Comparison of ENCODE assay signal across 8 mouse cellular contexts in the genomic region with DNA sequence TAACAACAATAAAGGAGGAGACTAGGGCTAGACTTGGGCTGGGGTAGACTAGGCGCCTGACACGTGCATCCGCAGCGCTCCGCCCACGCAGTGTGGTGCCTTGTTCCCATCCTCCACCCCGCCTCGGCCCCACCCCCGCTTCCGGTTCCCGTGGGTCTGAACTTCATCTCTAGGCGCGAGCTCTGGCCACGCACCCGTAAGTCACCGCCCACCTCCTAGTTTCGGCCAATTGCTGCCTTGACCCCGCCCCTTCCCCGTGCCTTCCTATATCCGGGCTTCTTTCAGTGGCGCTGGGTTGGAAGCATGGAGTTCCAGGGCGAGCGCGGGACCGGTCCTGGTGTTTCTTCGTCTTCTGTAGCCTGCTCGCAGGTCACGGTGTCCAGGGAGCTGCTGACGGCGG. TPM values are rescaled to one million over a fixed set of nuclear protein-coding genes. Genes with fewer than 3 reads are reported as not detected.
A peak's percentile ranks its signal among the peaks of the same experiment; 100 is the strongest.
DNase-seq lines count a peak whose midpoint lies in the region; ATAC-seq lines count a peak whose summit lies in the region.

Gene D10Wsu102e (plus strand): TSS at position 266 of the 400 bp plus-strand sequence.

- H3K9me3 ChIP-seq in heart, embryonic 14.5 days (ENCODE audit: control insufficient read depth, low read length): no peaks in the 10 kb centered on the region
- no peaks in the 10 kb centered on the region for H3K9me3 ChIP-seq in liver, embryonic 13.5 days (replicated peaks)
- H3K9me3 ChIP-seq in stomach, embryonic 16.5 days (replicated peaks; ENCODE audit: control insufficient read depth, low read length): no peaks in the 10 kb centered on the region

- H3K27ac ChIP-seq in heart, embryonic 14.5 days (replicated peaks in 1 of 2; ENCODE audit: control insufficient read depth in 1 of 2, insufficient read depth in 1 of 2, low read depth in 2 of 2, low read length in 2 of 2): peak within 1 kb of the TSS; percentile 14 to 55; a peak in 3 of 4 replicates
- H3K27ac ChIP-seq in liver, embryonic 13.5 days: peak within 1 kb of the TSS; percentile 69
- H3K27ac ChIP-seq in stomach, embryonic 16.5 days (ENCODE audit: low read length): peak within 1 kb of the TSS; percentile 82

- H3K9ac ChIP-seq in heart, embryonic 14.5 days (ENCODE audit: low read length): peak within 1 kb of the TSS; percentile 82
- peak within 1 kb of the TSS; percentile 90 for H3K9ac ChIP-seq in liver, embryonic 13.5 days
- H3K9ac ChIP-seq in stomach, embryonic 16.5 days (ENCODE audit: low read length): peak within 1 kb of the TSS; percentile 91

- no peaks in the 10 kb centered on the region for H3K27me3 ChIP-seq in heart, embryonic 14.5 days (ENCODE audit: control insufficient read depth, insufficient read depth, low read length)
- H3K27me3 ChIP-seq in liver, embryonic 13.5 days: no peaks in the 10 kb centered on the region
- no peaks in the 10 kb centered on the region for H3K27me3 ChIP-seq in stomach, embryonic 16.5 days (ENCODE audit: control insufficient read depth, insufficient read depth, low read length)

- DNase-seq in c-Kit-negative CD71-positive TER-119-positive erythroid progenitor cells, embryonic 14.5 days (ENCODE audit: low read depth, low spot score): peak; percentile 86
- DNase-seq in fibroblast of lung, adult 2 months (ENCODE audit: low read depth): peak; percentile 96
- DNase-seq in kidney, postnatal 14 days: peak; percentile 98
- peak; percentile 95 for DNase-seq in liver, embryonic 13.5 days
- peak; percentile 94 for DNase-seq in neural tube, embryonic 10.5 days (ENCODE audit: extremely low spot score, low spot score)

- H3K4me3 ChIP-seq in heart, embryonic 14.5 days (ENCODE audit: control insufficient read depth in 1 of 2, insufficient read depth in 1 of 2, low read depth in 1 of 2, low read length in 2 of 2): peak within 1 kb of the TSS; percentile 65 to 80
- H3K4me3 ChIP-seq in liver, embryonic 13.5 days (replicated peaks): peak within 1 kb of the TSS; percentile 95
- peak within 1 kb of the TSS; percentile 89 for H3K4me3 ChIP-seq in stomach, embryonic 16.5 days (replicated peaks; ENCODE audit: low read length)

- peaks cover 7 to 20% of the 10 kb centered on the region in 2 experiments for H3K4me1 ChIP-seq in heart, embryonic 14.5 days (ENCODE audit: control insufficient read depth in 2 of 2, insufficient read depth in 2 of 2, low read length in 2 of 2)
- peaks cover 46% of the 10 kb centered on the region for H3K4me1 ChIP-seq in liver, embryonic 13.5 days (replicated peaks)
- H3K4me1 ChIP-seq in stomach, embryonic 16.5 days (ENCODE audit: control insufficient read depth, insufficient read depth, low read length): peaks cover 3% of the 10 kb centered on the region

- ATAC-seq in CD4-positive, CD25-positive, alpha-beta regulatory T cell, adult 4 months: peak; percentile 95
- ATAC-seq in heart, embryonic 14.5 days (ENCODE audit: insufficient number of reproducible peaks, insufficient read depth, low FRiP score, low read depth): peak; percentile 94
- peak; percentile 93 for ATAC-seq in liver, embryonic 13.5 days (ENCODE audit: low read depth)
- ATAC-seq in stomach, embryonic 16.5 days (ENCODE audit: insufficient read depth, low FRiP score): peak; percentile 98

- peaks cover 27% of the 10 kb centered on the region for H3K36me3 ChIP-seq in heart, embryonic 14.5 days (ENCODE audit: control insufficient read depth, insufficient read depth, low read length)
- peaks cover 24% of the 10 kb centered on the region for H3K36me3 ChIP-seq in liver, embryonic 13.5 days
- no peaks in the 10 kb centered on the region for H3K36me3 ChIP-seq in stomach, embryonic 16.5 days (ENCODE audit: control insufficient read depth, insufficient read depth, low read length)

- H3K4me2 ChIP-seq in heart, embryonic 14.5 days (ENCODE audit: low read length): peak within 1 kb of the TSS; percentile 93
- peak within 1 kb of the TSS; percentile 91 for H3K4me2 ChIP-seq in liver, embryonic 13.5 days
- H3K4me2 ChIP-seq in stomach, embryonic 16.5 days (ENCODE audit: low read depth, low read length): peak within 1 kb of the TSS; percentile 80

- 1% methylated on average over 30 of the region's 30 CpGs for WGBS in heart, embryonic 14.5 days
- under 1% methylated on average over 30 of the region's 30 CpGs for WGBS in liver, embryonic 13.5 days (ENCODE audit: insufficient replicate concordance)
- WGBS in stomach, embryonic 16.5 days: 1% methylated on average over 30 of the region's 30 CpGs

RNA-seq across cellular contexts. Expression of gene D10Wsu102e, which starts in this region (rescaled TPM):
- 1 to 10 TPM; 1.0 to 1.2 TPM for polyA plus RNA-seq in CD4-positive, CD25-positive, alpha-beta regulatory T cell, adult 4 months (2017; shearing (Covaris generic))
- 0.41 and 0.42 TPM in 2 replicates for polyA plus RNA-seq in heart, embryonic 14.5 days (2014; fragmentation: Nextera tagmentation; extraction: Ambion mirVana)
- polyA plus RNA-seq in liver, embryonic 13.5 days (2015; fragmentation: Nextera tagmentation; extraction: Ambion mirVana): 0.28 and 0.34 TPM in 2 replicates
- 0.60 and 0.61 TPM in 2 replicates for polyA plus RNA-seq in stomach, embryonic 16.5 days (2015; fragmentation: Nextera tagmentation; extraction: Ambion mirVana)

Comparison
In these comparisons a context has a peak if more than half of its experiments do, and no peak if none do; other contexts are left out.
1. Peak in every context shown above with its lines: DNase-seq, ATAC-seq, H3K4me3 ChIP-seq and H3K27ac ChIP-seq.
2. Peak in ATAC-seq, H3K4me3 ChIP-seq, H3K27ac ChIP-seq, H3K9ac ChIP-seq and H3K4me2 ChIP-seq in heart, embryonic 14.5 days; RNA of the gene not detected or under 1 TPM.
3. Peak in DNase-seq, ATAC-seq, H3K4me3 ChIP-seq, H3K27ac ChIP-seq, H3K9ac ChIP-seq and H3K4me2 ChIP-seq in liver, embryonic 13.5 days; RNA of the gene not detected or under 1 TPM.
4. Peak in ATAC-seq, H3K4me3 ChIP-seq, H3K27ac ChIP-seq, H3K9ac ChIP-seq and H3K4me2 ChIP-seq in stomach, embryonic 16.5 days; RNA of the gene not detected or under 1 TPM.